Mouse (Mus musculus) megakaryocyte progenitor cell, adult 5-6 weeks (primary cell): Measurements from ENCODE around the gene Pirt. TPM values are rescaled to one million over a fixed set of nuclear protein-coding genes. Genes with fewer than 3 reads are reported as not detected.

Source experiments
- ATAC-seq: replicated peaks from 2 replicates; pipeline ENCODE4 v1.8.0; 2016; ENCODE audit warnings: mild to moderate bottlenecking, moderate TSS enrichment, inconsistent platforms; ENCODE audit not compliant: poor library complexity
- total RNA-seq, 2 experiments: library from RNA; stranded (forward) in 1 of 2; stranded (reverse) in 1 of 2; fragments of 157-497, 149-512 nt in 1 of 2; fragments of 200-1000 nt in 1 of 2; gene quantifications; 2 replicates each; pipeline versions ENCODE4 v1.2.3 to v1.2.4; 2015 to 2017

Pirt gene
- total RNA-seq, 2 experiments from 2014 or later, result not detected

DNA sequence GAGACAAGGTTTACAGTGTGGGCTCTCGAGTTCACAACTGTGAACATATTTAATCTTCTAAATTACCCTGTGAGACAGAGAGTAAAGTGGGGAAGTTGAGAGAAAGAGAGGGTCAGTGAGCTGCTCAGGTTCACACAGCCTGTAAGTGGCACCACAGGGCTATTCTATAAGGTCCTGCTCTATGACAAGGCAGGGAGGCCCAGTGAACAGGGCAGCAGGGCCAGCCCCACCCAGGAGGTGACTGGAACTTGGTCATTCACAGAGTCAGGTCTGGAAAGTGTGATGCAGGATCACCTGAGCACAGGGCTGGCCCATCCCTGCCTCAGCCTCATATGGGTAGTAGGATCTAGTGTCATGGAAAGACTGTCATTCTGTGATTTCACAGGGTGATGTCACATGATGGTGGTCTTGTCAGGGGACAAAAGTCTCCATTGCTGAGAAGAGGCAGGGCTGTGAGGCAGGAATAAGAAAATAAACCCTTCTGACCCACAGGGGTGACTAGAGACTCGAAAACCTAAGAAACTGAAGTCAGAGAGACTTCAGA, 33.5 kb downstream of the Pirt start:
- no peak for ATAC-seq

DNA sequence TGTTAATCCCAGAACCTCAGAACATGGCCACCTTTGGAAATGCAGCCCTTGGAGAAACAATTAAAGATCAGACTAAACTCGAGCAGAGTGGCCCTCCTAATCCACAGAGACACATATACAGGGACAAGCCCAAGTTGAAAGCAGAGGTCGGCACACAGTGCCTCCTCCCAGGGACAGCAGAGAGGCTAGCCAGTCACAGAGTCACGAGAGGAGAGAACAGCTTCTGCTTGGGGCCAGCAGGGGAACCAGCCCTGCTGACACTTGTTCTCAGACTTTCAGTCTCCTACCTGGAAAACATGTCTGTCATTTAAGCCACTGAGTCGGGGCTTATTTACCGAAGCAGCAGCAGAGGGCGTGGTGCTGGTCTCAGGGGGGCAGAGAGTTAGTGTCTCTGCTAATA, 34.7 kb downstream of the Pirt start:
- no peak for ATAC-seq

DNA sequence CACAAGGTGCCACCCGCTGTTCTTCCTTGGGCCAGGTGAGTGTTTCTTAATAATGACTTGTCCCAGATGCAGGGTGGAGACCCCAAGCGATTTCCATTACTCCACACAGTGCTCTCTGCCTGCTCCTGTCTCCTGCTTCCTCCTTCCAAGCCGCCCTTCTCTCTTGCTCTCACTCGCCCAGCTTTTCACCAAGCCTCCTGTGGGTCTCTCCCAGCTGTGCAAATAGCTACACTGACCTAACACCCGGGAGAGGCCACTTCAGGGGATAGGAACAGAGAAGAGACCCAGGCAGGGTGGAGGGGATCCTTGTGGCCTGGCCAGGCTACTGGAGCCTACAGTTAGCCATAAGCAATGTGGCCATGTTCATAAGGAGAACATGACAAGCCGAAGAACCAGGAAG, 35.1 kb downstream of the Pirt start:
- ATAC-seq, result no peak

GRCm38 (mm10) chr11:66956303-66956702, 44.5 kb downstream of the Pirt start, which contains the start of gene Tmem238l:
Tmem238l (plus strand) TSS chr11:66956638.
- ATAC-seq, result no peak

DNA sequence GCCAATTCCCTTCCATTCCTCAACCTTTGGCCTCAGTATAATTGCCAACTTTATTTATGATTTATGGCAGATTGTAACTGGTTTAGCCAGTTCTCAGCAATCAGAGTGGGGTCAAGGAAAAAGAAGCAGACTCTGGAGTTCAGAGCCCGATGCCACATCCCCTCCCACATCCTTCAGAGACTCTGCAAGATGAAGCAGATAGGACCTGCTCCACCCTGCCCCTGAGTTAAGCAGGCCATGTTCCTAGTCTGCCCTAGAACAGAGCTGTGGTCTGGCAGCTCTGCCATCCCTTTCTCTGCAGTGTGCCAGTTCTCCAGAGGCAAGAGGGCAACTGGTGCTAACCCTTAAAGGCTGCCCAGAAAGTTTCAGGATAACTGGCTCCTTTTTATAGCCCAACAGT, 49.0 kb downstream of the Pirt start:
- no peak for ATAC-seq

DNA sequence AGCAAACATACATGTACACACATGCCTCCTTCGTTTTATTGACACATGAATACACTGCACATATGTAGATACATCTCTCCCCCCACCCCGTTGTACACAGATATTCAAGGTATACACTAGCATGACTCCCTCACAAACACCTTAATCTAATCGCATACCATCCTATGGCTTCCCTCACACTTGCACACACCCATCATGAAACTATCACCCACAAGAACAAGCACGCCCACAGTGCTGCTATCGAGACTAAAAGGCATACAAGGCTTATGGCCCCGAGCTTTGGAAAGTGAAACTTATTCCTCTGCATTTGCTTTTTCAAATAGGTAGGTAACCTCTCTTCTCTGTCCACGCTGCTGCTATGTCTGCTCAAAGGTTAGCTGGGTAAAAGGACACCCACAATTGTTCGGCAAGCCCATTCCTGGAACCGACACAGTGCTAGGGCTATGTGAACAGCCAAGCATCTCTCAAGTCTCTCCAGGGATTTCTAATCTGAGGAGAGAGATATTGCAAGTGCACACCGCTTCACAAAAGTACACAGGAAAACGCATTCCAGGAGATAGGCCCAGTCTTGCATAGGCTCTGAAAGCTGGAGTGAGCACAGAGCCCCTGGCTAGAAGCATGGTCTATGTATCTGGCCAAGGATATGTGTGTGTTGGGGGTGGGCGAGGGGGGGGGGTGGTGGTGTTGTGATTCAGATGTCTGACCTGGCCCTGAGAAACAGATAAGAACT, 49.8 kb downstream of the Pirt start:
- no peak for ATAC-seq

GRCm38 (mm10) chr11:66963462-66963861, 51.7 kb downstream of the Pirt start:
- no peak for ATAC-seq

DNA sequence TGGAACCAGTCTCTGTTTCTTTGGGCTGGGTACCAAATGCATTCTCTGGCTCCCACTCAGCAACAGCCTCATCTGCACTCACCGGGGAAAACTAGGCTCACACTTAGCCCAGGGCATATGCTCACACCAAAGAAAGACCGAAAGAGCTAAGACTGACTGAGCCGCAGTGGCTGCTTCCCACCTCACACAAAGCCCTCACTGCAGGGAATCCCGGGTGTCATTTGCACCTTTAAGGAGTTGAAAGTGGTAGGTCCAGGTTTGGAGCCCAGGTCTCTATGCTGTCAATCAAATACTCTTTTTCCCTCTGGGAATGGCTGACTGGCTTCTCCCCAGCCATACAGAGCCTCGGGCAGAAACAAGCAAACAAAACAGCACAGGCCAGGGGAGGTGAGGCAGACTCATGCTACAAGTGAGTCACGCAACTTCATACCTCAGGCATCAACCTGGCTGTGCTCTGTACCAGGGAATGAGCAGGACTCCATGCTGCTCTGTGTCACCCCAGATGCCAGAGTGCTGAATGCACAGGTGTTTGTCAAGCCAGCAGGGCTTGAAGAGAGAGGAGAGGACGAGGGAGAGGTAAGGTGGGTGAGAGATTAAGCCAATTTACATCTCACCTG, 54.8 kb downstream of the Pirt start:
- ATAC-seq, result no peak

DNA sequence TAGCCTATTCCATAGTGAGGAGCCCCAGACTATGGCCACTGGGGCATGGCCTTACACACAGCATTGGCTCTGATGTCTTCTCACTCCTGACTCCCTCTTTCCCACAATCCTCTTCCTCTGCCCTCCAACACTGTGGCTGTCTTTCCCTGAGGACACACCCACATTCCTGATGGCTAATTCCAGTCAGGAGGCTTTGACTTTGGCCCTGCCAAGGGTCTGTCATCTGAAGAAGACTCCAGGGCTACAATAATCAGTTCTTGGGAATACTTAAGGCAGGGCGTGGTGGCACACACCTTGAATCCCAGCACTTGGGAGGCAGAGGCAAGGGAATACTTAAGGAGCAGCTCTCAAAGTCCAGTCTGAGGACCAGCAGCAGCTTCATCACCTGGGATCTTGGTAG, 56.8 kb downstream of the Pirt start:
- no peak for ATAC-seq

DNA sequence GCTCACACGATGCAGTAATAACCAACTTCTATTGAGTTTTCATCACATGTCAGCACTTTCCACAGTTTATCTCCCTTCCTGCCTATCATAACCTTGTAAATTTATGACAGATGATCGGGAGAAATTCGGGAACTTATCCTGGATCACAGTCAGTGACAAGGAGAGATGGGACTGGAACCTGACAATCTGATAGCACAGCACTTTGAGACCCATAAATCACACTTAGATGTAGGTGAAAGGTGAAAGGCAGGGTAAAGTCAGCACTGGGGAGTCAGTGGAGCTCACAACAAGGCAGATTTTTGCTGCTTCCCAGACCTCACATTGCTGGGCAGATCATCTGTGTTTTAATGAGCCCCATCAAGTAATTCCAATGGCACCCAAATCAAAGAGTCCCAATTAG, 61.7 kb downstream of the Pirt start:
- no peak for ATAC-seq

DNA sequence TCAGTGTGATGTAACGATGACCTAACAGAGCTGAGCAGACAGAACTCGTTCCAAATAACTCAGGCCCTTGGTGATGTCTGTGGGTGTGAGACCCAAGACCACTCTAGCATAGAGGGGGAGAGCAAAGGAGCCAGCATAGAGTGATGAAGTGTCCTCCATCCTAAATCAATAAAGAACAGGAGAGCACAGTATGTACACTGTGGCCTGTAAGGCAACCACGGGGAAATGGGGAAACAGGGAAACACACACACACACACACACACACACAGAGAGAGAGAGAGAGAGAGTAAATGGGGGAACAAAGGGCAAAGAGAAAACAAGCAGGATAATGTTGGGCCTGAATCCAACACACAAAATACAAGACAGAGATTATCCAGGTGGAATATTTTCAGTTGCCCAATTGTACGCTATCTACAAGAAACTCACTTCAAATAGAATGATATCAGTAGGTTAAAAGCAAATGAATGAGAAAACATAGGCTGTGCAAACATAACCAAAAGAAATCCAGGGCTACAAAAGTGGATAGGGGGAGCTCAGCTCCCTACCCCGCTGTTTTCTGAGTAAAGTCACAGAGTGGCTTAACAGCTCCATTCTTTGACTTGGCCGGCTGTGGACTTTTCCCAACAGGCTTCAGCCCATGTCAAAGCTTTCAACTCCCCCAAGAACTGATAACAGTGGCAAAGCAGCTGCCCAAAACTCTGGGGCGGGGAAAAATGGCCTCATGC, 64.0 kb downstream of the Pirt start:
- no peak for ATAC-seq

Other genes with a start within 250 kb of the Pirt start
- not detected in 2 replicates for gene Tmem238l, start 44.7 kb downstream of the Pirt start, total RNA-seq (2015)
- gene Tmem238l, start 44.7 kb downstream of the Pirt start, total RNA-seq (2017), result not detected in 2 replicates
- 2.1 and 2.7 TPM in 2 replicates for gene Tmem220, start 113.2 kb downstream of the Pirt start, total RNA-seq (2015)
- 0.87 and 1.5 TPM in 2 replicates for gene Tmem220, start 113.2 kb downstream of the Pirt start, total RNA-seq (2017)
- gene Adprm, start 140.6 kb downstream of the Pirt start, total RNA-seq (2015), result 45.6 and 55.3 TPM in 2 replicates
- 29.0 and 38.4 TPM in 2 replicates for gene Adprm, start 140.6 kb downstream of the Pirt start, total RNA-seq (2017)
- 16.4 and 17.4 TPM in 2 replicates for gene Sco1, start 140.7 kb downstream of the Pirt start, total RNA-seq (2015)
- 32.8 and 47.5 TPM in 2 replicates for gene Sco1, start 140.7 kb downstream of the Pirt start, total RNA-seq (2017)
- gene Myh3, start 166.3 kb downstream of the Pirt start, total RNA-seq (2015), result not detected in 2 replicates
- not detected in 2 replicates for gene Myh3, start 166.3 kb downstream of the Pirt start, total RNA-seq (2017)